Mouse (Mus musculus) thymus, adult 2 months (tissue): Measurements from ENCODE around the gene Gfod2. TPM values are rescaled to one million over a fixed set of nuclear protein-coding genes. Genes with fewer than 3 reads are reported as not detected.

Experiments used
- DNase-seq: peaks from one replicate; pipeline ENCODE4 v3.0.0; 2021
- H3K27ac ChIP-seq: fragments of 200-500 bp; 2 replicates; pipeline ENCODE4 v1.5.1; 2012; ENCODE audit warnings: low read length, control low read depth; ENCODE audit not compliant: control insufficient read depth, insufficient read depth
- H3K27me3 ChIP-seq: fragments of 200-500 bp; 2 replicates; pipeline ENCODE4 v1.6.1; 2012; ENCODE audit warnings: mild to moderate bottlenecking, low read length, moderate library complexity, mixed read lengths; ENCODE audit not compliant: control insufficient read depth, insufficient read depth
- H3K36me3 ChIP-seq: fragments of 200-500 bp; 2 replicates; pipeline ENCODE4 v1.6.1; 2012; ENCODE audit warnings: mild to moderate bottlenecking, low read length, moderate library complexity; ENCODE audit not compliant: control insufficient read depth, insufficient read depth
- H3K4me1 ChIP-seq: fragments of 200-500 bp; replicated peaks from 2 replicates; pipeline ENCODE4 v1.6.1; 2012; ENCODE audit warnings: low read length; ENCODE audit not compliant: control insufficient read depth, insufficient read depth
- H3K4me3 ChIP-seq: fragments of 200-500 bp; 2 replicates; pipeline ENCODE4 v1.5.1; 2012; ENCODE audit warnings: mild to moderate bottlenecking, low read length, control low read depth, moderate library complexity; ENCODE audit not compliant: control insufficient read depth, insufficient read depth
- CTCF ChIP-seq: fragments of 200-500 bp; IDR thresholded peaks from 2 replicates; pipeline ENCODE4 v1.5.1; 2012; ENCODE audit warnings: mild to moderate bottlenecking, control low read depth, low read length, moderate library complexity, borderline replicate concordance; ENCODE audit not compliant: control insufficient read depth, poor library complexity, insufficient read depth; ENCODE audit errors: extremely low read depth
- POLR2A ChIP-seq: fragments of 200-500 bp; IDR thresholded peaks from 2 replicates; pipeline ENCODE4 v1.6.1; 2012; ENCODE audit warnings: mild to moderate bottlenecking, low read length, control low read depth, moderate library complexity; ENCODE audit not compliant: control insufficient read depth, poor library complexity, insufficient read depth; ENCODE audit errors: extremely low read depth
- WGBS: fragments of 180-500 bp; shearing (Covaris S2); methylation state at CpG from one replicate; pipeline ENCODE4 v1.1.7; 2018; 5-methylcytosine and 5-hydroxymethylcytosine counted together
- polyA plus RNA-seq: library from polyadenylated mRNA; depleted of rRNA; stranded (reverse); fragments of >200 nt; gene quantifications from 2 replicates; pipeline ENCODE4 v1.2.3, GENCODE M21; 2012

The Gfod2 gene
- polyA plus RNA-seq, 1 experiment = 7.3 TPM

DNA sequence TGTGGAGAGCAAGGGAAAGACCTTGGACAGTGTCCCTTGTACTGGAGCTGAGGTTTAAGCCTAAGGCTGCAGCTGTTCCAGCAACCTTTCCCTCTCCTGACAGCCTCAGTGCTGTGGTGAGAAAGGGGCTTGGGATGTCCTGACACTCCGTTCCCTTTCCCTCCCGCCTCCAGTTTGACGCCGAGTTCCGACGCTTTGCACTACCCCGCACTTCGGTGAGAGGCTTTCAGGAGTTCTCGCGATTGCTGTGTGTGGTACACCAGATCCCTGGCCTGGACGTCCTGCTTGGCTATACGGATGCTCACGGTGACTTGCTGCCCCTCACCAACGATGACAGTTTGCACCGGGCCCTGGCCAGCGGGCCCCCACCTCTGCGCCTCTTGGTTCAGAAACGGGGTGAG is 56.5 kb downstream of the Gfod2 start:
- TF ChIP-seq POLR2A (no peak), CTCF (no peak)
- Histone ChIP-seq H3K4me3 (peak overlapping the region; percentile 49), H3K27me3 (no peaks in the 10 kb centered on the region), H3K4me1 (peaks cover 24% of the 10 kb centered on the region), H3K27ac (0 out of 2 replicates have a peak overlapping the region, but pooled peaks have one; percentile 6), H3K36me3 (peaks cover 13% of the 10 kb centered on the region)
- DNase-seq = no peak
- 90% methylated on average over 18 of the region's 18 CpGs for WGBS

DNA sequence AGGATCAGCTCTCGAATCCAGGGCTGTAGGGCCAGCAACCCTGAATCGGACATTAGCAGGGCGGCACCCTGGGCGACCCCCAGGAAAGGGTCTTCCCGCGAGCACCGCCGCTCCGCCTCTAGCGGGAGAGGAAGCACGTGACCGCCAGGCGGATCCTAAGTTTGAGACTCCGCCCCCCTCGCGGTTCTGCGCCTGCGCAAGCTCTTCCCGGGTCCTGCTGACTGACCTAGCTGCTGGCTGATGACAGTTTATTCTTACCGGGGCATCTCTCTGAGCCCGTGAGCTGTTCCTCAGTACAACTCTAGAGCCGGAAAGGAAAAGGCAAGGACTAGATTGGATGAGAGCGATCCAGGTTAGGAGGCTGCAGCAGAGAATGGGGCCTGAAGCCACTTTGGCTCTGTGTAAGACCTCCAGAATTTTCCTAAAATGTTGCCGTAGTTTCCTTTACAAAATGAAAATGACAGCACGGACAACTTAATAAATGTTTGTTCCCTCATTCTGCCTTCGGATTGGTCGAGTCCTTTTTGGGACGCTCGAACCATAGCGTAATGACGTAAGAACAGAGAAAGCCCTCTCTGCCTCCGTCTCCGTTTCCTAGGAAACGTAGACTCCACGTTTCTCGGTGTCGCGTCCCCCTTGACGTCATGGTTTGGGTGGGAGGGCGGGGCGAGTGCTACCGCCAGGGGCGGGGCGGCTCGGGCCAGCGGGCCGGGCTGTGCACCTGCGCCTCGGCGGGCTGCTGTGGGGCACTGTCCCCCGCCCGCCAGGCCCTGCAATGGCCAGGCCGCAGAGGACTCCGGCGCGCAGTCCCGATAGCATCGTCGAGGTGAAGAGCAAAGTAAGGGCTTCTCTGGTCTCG is 57.3 kb downstream of the Gfod2 start, which contains the start of the genes Acd and Pard6a:
TSS of gene Acd (minus strand) at position 137 of the 859 bp plus-strand sequence.
TSS of gene Pard6a (plus strand) at position 183 of the 859 bp plus-strand sequence.
- no peaks in the 10 kb centered on the region for H3K27me3 ChIP-seq
- H3K4me1 ChIP-seq = peaks cover 20% of the 10 kb centered on the region
- under 1% methylated on average over 60 of the region's 60 CpGs for WGBS

DNA sequence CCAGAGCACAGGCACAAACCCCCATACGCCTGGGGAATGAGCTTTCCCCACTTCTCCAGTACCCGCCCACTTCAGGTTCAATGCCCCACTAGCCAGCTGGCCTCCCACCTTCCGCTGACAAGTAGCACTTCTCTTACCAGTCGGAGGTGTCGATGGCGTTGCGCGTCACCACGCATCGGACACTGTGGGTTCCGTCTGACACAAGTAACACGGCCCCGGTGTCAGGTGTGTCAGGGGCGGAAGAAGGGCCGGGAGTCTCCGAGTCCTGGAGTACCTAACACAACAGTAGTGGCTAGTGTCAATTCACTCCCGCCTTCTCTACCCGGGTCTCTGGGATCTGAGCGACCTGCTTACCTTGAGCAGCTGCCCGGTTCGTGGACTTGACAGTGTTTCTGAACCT is 57.9 kb downstream of the Gfod2 start:
- DNase-seq = no peak
- no peak; the same call in 1 of the 2 replicates for TF ChIP-seq CTCF
- no peak for TF ChIP-seq POLR2A
- peak overlapping the region; percentile 1; the same call in 1 of the 2 replicates for H3K27ac ChIP-seq
- WGBS = under 1% methylated on average over 21 of the region's 21 CpGs
- H3K27me3 ChIP-seq = no peaks in the 10 kb centered on the region
- H3K4me1 ChIP-seq = peaks cover 20% of the 10 kb centered on the region
- H3K36me3 ChIP-seq = peaks cover 28% of the 10 kb centered on the region
- peak overlapping the region; percentile 88 for H3K4me3 ChIP-seq

More for the DNA sequence above, 57.3 kb downstream of the Gfod2 start, which contains the start of the genes Acd and Pard6a:
- TF ChIP-seq CTCF = peak; percentile 19; the same call in 1 of the 2 replicates
- 0 out of 2 replicates have a peak, but pooled peaks have one; percentile 32 for TF ChIP-seq POLR2A
- DNase-seq = peak; percentile 97
- H3K4me3 ChIP-seq = peak within 1 kb of the TSS; percentile 88
- peak within 1 kb of the TSS; percentile 89 for H3K27ac ChIP-seq
- H3K36me3 ChIP-seq = peaks cover 21% of the 10 kb centered on the region

DNA sequence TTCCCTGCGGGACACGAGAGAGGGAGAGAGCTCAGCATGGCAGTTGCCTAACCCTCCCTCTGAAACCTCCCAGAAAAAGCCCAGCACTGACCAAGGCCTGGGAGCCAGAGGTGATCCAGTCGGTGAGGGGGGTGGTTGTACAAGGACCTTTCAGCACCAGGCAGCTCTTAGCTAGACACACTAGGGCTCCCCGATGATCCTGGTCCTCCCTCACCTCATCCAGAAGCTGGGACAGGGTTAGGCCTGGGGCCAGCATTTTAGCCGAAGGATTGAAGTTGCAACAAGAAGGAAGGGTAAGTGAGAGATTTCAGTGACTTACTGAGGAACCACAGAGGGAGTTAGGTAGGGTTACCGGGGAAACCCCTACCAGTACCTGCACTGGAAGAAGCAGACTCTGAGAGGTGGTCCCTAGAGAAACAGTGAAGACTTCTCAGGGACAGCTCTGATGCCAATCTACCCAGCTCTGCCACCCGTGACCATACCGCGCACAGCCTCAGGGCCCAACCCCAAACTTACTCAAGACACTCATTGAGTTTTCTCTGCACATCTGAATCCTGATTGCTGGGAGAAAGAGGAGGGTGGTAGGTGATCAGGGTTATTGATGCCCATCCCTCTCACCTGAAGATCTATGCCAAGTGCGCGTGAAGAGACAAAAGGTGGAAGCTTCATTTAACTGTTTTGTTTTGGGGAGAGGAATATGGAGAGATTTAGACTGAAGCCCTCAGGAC is 58.8 kb downstream of the Gfod2 start:
- WGBS = 94% methylated on average over 11 of the region's 11 CpGs
- H3K4me3 ChIP-seq = peak overlapping the region; percentile 88; the same call in 1 of the 2 replicates
- peaks cover 20% of the 10 kb centered on the region for H3K4me1 ChIP-seq

DNA sequence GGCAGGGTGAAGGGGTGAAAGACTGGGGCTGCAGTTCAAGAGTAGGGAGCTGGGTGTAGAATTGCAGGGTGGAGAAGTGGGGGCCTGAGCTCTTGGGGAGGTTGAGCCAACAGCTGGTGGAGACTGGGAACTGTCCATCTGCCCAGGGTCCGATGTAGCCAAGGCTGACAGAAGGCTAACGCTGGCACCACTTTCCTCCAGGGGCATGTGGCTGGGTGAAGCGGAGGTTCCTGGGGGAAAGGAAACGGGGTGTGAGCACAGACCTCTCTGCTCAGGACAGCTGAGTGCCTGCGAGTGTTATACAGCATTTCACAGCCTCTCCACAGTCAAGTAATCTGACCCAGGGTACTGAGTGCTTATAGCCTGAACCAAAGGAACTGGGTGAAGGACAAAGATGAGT is 59.7 kb downstream of the Gfod2 start:
- no peak overlapping the region for H3K4me3 ChIP-seq
- H3K36me3 ChIP-seq = peaks cover 46% of the 10 kb centered on the region
- 98% methylated on average over 5 of the region's 5 CpGs for WGBS
- no peak for DNase-seq
- TF ChIP-seq CTCF (no peak), POLR2A (no peak)
- H3K27me3 ChIP-seq = no peaks in the 10 kb centered on the region
- peaks cover 20% of the 10 kb centered on the region for H3K4me1 ChIP-seq
- H3K27ac ChIP-seq = no peak overlapping the region

More for the DNA sequence above, 58.8 kb downstream of the Gfod2 start:
- H3K27ac ChIP-seq = no peak overlapping the region
- no peak for DNase-seq
- H3K27me3 ChIP-seq = no peaks in the 10 kb centered on the region
- TF ChIP-seq CTCF (no peak), POLR2A (no peak)
- peaks cover 37% of the 10 kb centered on the region for H3K36me3 ChIP-seq

DNA sequence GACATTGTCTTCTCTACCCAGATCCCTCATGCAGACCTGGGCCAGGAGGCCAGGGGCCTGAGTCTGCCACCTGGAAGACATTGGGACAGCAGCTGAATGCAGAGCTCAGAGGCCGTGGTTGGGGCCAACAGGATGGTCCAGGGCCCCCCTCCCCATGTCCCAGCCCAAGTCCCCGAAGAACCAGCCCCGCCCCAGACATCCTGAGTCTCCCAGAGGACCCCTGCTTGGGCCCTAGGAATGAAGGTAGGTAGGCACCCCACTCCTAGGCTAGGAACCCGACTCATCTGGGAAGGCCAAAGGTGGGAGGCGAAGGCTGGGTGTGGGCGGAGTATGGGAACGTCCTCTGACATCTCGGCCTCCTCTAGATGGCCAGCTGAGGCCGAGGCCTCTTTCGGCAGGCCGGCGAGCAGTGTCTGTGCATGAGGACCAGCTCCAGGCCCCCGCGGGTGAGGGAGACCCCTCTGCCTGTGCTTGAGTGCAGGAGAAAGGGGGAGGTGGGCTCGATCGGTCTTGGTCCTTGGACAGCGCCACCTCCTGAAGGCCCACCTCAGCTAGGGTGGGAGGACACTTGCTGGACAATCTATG is 61.2 kb downstream of the Gfod2 start:
- H3K4me1 ChIP-seq = peaks cover 20% of the 10 kb centered on the region
- H3K27me3 ChIP-seq = no peaks in the 10 kb centered on the region
- 95% methylated on average over 17 of the region's 17 CpGs for WGBS
- DNase-seq = no peak
- H3K4me3 ChIP-seq = no peak overlapping the region
- H3K27ac ChIP-seq = no peak overlapping the region
- TF ChIP-seq POLR2A (no peak), CTCF (no peak)
- H3K36me3 ChIP-seq = peaks cover 60% of the 10 kb centered on the region
